Mouse (Mus musculus) intestine, postnatal 0 days (tissue): ENCODE data around the gene Cxcl17. TPM values are rescaled to one million over a fixed set of nuclear protein-coding genes. Genes with fewer than 3 reads are reported as not detected.
A peak's percentile ranks its signal among the peaks of the same experiment; 100 is the strongest.

Source experiments
- ATAC-seq: fragments of 200-750 bp; cut with Nextera tagmentation; 2 replicates; pipeline ENCODE4 v1.8.0; 2017; ENCODE audit warnings: mild to moderate bottlenecking, moderate TSS enrichment, moderate library complexity
- H3K27ac ChIP-seq: fragments of 300-500 bp; sonication (generic); 2 replicates; pipeline ENCODE4 v1.5.1; 2014; ENCODE audit warnings: mild to moderate bottlenecking, low read depth, low read length, moderate library complexity
- H3K27me3 ChIP-seq: fragments of 300-500 bp; sonication (generic); replicated peaks from 2 replicates; pipeline ENCODE4 v1.6.1; 2014; ENCODE audit warnings: low read length, mixed read lengths; ENCODE audit not compliant: control insufficient read depth, insufficient read depth
- H3K36me3 ChIP-seq: fragments of 300-500 bp; sonication (generic); 2 replicates; pipeline ENCODE4 v1.6.1; 2014; ENCODE audit warnings: mild to moderate bottlenecking, moderate library complexity; ENCODE audit not compliant: control insufficient read depth, insufficient read depth
- H3K4me1 ChIP-seq: fragments of 300-500 bp; sonication (generic); replicated peaks from 2 replicates; pipeline ENCODE4 v1.6.1; 2014; ENCODE audit warnings: antibody characterized with exemption, low read length, mixed read lengths; ENCODE audit not compliant: control insufficient read depth, insufficient read depth
- H3K4me2 ChIP-seq: fragments of 300-500 bp; sonication (generic); replicated peaks from 2 replicates; pipeline ENCODE4 v1.6.1; 2014; ENCODE audit warnings: low read depth, mild to moderate bottlenecking, moderate library complexity
- H3K4me3 ChIP-seq: fragments of 300-500 bp; sonication (generic); 2 replicates; pipeline ENCODE4 v1.5.1; 2014; ENCODE audit warnings: low read depth, low read length
- H3K9ac ChIP-seq: fragments of 300-500 bp; sonication (generic); 2 replicates; pipeline ENCODE4 v1.6.1; 2014; ENCODE audit warnings: mild to moderate bottlenecking, low read depth, low read length
- H3K9me3 ChIP-seq: fragments of 300-500 bp; sonication (generic); 2 replicates; pipeline ENCODE4 v1.6.1; 2016; ENCODE audit warnings: mixed run types; ENCODE audit not compliant: control insufficient read depth
- CTCF ChIP-seq: sonication (generic); IDR thresholded peaks from 2 replicates; pipeline ENCODE4 v1.5.1; 2016; ENCODE audit warnings: low read depth, mild to moderate bottlenecking, control low read depth, antibody characterized with exemption, moderate library complexity
- WGBS: fragments of 180-500 bp; shearing (Covaris S2); extraction: QIAGEN DNeasy Blood & Tissue Kit; methylation state at CpG from one replicate; pipeline ENCODE4 v1.1.7; 2014; 5-methylcytosine and 5-hydroxymethylcytosine counted together
- polyA plus RNA-seq: library from polyadenylated mRNA; unstranded; fragments of >200 nt; fragmentation: Nextera tagmentation; extraction: Ambion mirVana; gene quantifications from 2 replicates; pipeline ENCODE4 v1.2.1, GENCODE M21; 2015

The Cxcl17 gene
- polyA plus RNA-seq, 1 experiment from 2014 or later: 0.16 TPM

GRCm38 (mm10) chr7:25384318-25384717 is 28.4 kb downstream of the Cxcl17 start:
- Histone ChIP-seq H3K4me1 (peaks cover 7% of the 10 kb centered on the region), H3K27ac (no peak overlapping the region), H3K9ac (no peak overlapping the region), H3K4me3 (no peak overlapping the region), H3K4me2 (no peak overlapping the region), H3K27me3 (no peaks in the 10 kb centered on the region), H3K36me3 (peaks cover 56% of the 10 kb centered on the region), H3K9me3 (no peaks in the 10 kb centered on the region)
- ATAC-seq: no peak
- TF ChIP-seq CTCF: no peak
- 91% methylated on average over 13 of the region's 13 CpGs for WGBS

GRCm38 (mm10) chr7:25383891-25384290 is 28.8 kb downstream of the Cxcl17 start:
- no peak for ATAC-seq
- no peaks in the 10 kb centered on the region for H3K27me3 ChIP-seq
- no peak for TF ChIP-seq CTCF
- no peak overlapping the region for H3K9ac ChIP-seq
- whole genome bisulfite sequencing: 87% methylated on average over 4 of the region's 4 CpGs
- no peak overlapping the region for H3K4me3 ChIP-seq
- no peak overlapping the region for H3K27ac ChIP-seq
- H3K4me1 ChIP-seq: peaks cover 4% of the 10 kb centered on the region
- H3K9me3 ChIP-seq: no peaks in the 10 kb centered on the region
- H3K4me2 ChIP-seq: no peak overlapping the region
- H3K36me3 ChIP-seq: peaks cover 56% of the 10 kb centered on the region

GRCm38 (mm10) chr7:25383385-25383784 is 29.3 kb downstream of the Cxcl17 start:
- no peak overlapping the region for H3K4me2 ChIP-seq
- H3K27ac ChIP-seq: no peak overlapping the region
- no peak for ATAC-seq
- WGBS: 93% methylated on average over 7 of the region's 7 CpGs
- peaks cover 53% of the 10 kb centered on the region for H3K36me3 ChIP-seq
- no peaks in the 10 kb centered on the region for H3K9me3 ChIP-seq
- TF ChIP-seq CTCF: no peak
- H3K4me1 ChIP-seq: peaks cover 4% of the 10 kb centered on the region
- no peaks in the 10 kb centered on the region for H3K27me3 ChIP-seq
- H3K4me3 ChIP-seq: no peak overlapping the region
- H3K9ac ChIP-seq: no peak overlapping the region

GRCm38 (mm10) chr7:25382541-25382940 is 30.1 kb downstream of the Cxcl17 start:
- H3K27me3 ChIP-seq: no peaks in the 10 kb centered on the region
- H3K4me2 ChIP-seq: no peak overlapping the region
- no peak overlapping the region for H3K9ac ChIP-seq
- peaks cover 45% of the 10 kb centered on the region for H3K36me3 ChIP-seq
- no peak overlapping the region for H3K27ac ChIP-seq
- H3K9me3 ChIP-seq: no peaks in the 10 kb centered on the region
- H3K4me3 ChIP-seq: no peak overlapping the region
- no peak for TF ChIP-seq CTCF
- no peak for ATAC-seq
- peaks cover 4% of the 10 kb centered on the region for H3K4me1 ChIP-seq

- WGBS: 71% methylated on average over 3 of the region's 3 CpGs
Observed at GRCm38 (mm10) chr7:25381284-25381680, 31.4 kb downstream of the Cxcl17 start.

GRCm38 (mm10) chr7:25380392-25381283 is 32.0 kb downstream of the Cxcl17 start:
- H3K27me3 ChIP-seq: no peaks in the 10 kb centered on the region
- no peaks in the 10 kb centered on the region for H3K4me1 ChIP-seq
- no peak for ATAC-seq
- H3K27ac ChIP-seq: 0 out of 2 replicates have a peak overlapping the region, but pooled peaks have one; percentile 28
- TF ChIP-seq CTCF: peak; percentile 16; the same call in 1 of the 2 replicates
- no peak overlapping the region for H3K4me3 ChIP-seq
- no peaks in the 10 kb centered on the region for H3K9me3 ChIP-seq
- H3K9ac ChIP-seq: no peak overlapping the region
- 74% methylated on average over 18 of the region's 18 CpGs for WGBS
- peaks cover 35% of the 10 kb centered on the region for H3K36me3 ChIP-seq
- H3K4me2 ChIP-seq: peak overlapping the region; percentile 54; the same call in 1 of the 2 replicates

More at GRCm38 (mm10) chr7:25381284-25381680, 31.4 kb downstream of the Cxcl17 start:
- no peak overlapping the region for H3K4me2 ChIP-seq
- H3K4me1 ChIP-seq: no peaks in the 10 kb centered on the region; the same call in 1 of the 2 replicates
- H3K27me3 ChIP-seq: no peaks in the 10 kb centered on the region
- H3K27ac ChIP-seq: 0 out of 2 replicates have a peak overlapping the region, but pooled peaks have one; percentile 28
- H3K9me3 ChIP-seq: no peaks in the 10 kb centered on the region
- H3K9ac ChIP-seq: no peak overlapping the region
- TF ChIP-seq CTCF: no peak
- H3K36me3 ChIP-seq: peaks cover 35% of the 10 kb centered on the region
- ATAC-seq: no peak
- no peak overlapping the region for H3K4me3 ChIP-seq
